Mouse (Mus musculus) kidney, postnatal 0 days (tissue): ENCODE measurements around the gene Acot7. TPM values are rescaled to one million over a fixed set of nuclear protein-coding genes. Genes with fewer than 3 reads are reported as not detected.

Experiments
- ATAC-seq: fragments of 200-750 bp; cut with Nextera tagmentation; replicated peaks from 2 replicates; pipeline ENCODE4 v1.8.0; 2017; ENCODE audit warnings: low read depth, moderate number of reproducible peaks, moderate TSS enrichment, moderate library complexity; ENCODE audit not compliant: low FRiP score
- DNase-seq: peaks from one replicate; pipeline ENCODE4 v3.0.0-alpha.2; 2016; ENCODE audit warnings: low spot score
- H3K27ac ChIP-seq: fragments of 300-500 bp; sonication (generic); 2 replicates; pipeline ENCODE4 v1.5.1; 2014; ENCODE audit warnings: mild to moderate bottlenecking
- H3K27me3 ChIP-seq: fragments of 300-500 bp; sonication (generic); 2 replicates; pipeline ENCODE4 v1.6.1; 2014; ENCODE audit warnings: low read length, mixed read lengths; ENCODE audit not compliant: insufficient read depth
- H3K36me3 ChIP-seq: fragments of 300-500 bp; sonication (generic); 2 replicates; pipeline ENCODE4 v1.6.1; 2014; ENCODE audit warnings: low read length, mixed read lengths; ENCODE audit not compliant: insufficient read depth
- H3K4me1 ChIP-seq: fragments of 300-500 bp; sonication (generic); replicated peaks from 2 replicates; pipeline ENCODE4 v1.6.1; 2014; ENCODE audit warnings: antibody characterized with exemption, low read length, mixed read lengths; ENCODE audit not compliant: insufficient read depth
- H3K4me2 ChIP-seq: fragments of 300-500 bp; sonication (generic); 2 replicates; pipeline ENCODE4 v1.6.1; 2014; ENCODE audit warnings: mild to moderate bottlenecking, low read length, moderate library complexity, mixed read lengths
- H3K4me3 ChIP-seq: fragments of 300-500 bp; sonication (generic); replicated peaks from 2 replicates; pipeline ENCODE4 v1.5.1; 2014; ENCODE audit warnings: low read depth, low read length
- H3K9ac ChIP-seq: fragments of 300-500 bp; sonication (generic); 2 replicates; pipeline ENCODE4 v1.6.1; 2014; ENCODE audit warnings: low read depth, low read length
- H3K9me3 ChIP-seq: fragments of 300-500 bp; sonication (generic); replicated peaks from 2 replicates; pipeline ENCODE4 v1.6.1; 2016; ENCODE audit warnings: low read length, inconsistent platforms, mixed read lengths
- CTCF ChIP-seq: IDR thresholded peaks from 2 replicates; pipeline ENCODE4 v1.5.1; 2016; ENCODE audit warnings: antibody characterized with exemption, low read depth, mild to moderate bottlenecking, moderate library complexity
- WGBS: fragments of 180-500 bp; shearing (Covaris S2); extraction: QIAGEN DNeasy Blood & Tissue Kit; methylation state at CpG from one replicate; pipeline ENCODE4 v1.1.7; 2014; 5-methylcytosine and 5-hydroxymethylcytosine counted together
- polyA plus RNA-seq: library from polyadenylated mRNA; unstranded; fragments of >200 nt; fragmentation: Nextera tagmentation; extraction: Ambion mirVana; gene quantifications from 2 replicates; pipeline ENCODE4 v1.2.1, GENCODE M21; 2015

Gene Acot7
- polyA plus RNA-seq, 1 experiment from 2014 or later: 56.4 TPM

- H3K36me3 ChIP-seq: no peaks in the 10 kb centered on the region
- no peaks in the 10 kb centered on the region for H3K9me3 ChIP-seq
- WGBS: 2% methylated on average over 35 of the region's 35 CpGs
- peaks cover 43% of the 10 kb centered on the region for H3K27me3 ChIP-seq
- DNase-seq (no peak), ATAC-seq (no peak)
- H3K9ac ChIP-seq: peak within 1 kb of the TSS; percentile 42; the same call in 1 of the 2 replicates
- TF ChIP-seq CTCF: no peak
- H3K27ac ChIP-seq: no peak within 1 kb of the TSS
- peak within 1 kb of the TSS; percentile 20; the same call in 1 of the 2 replicates for H3K4me3 ChIP-seq
- peaks cover 14% of the 10 kb centered on the region for H3K4me1 ChIP-seq
- peak within 1 kb of the TSS; percentile 46 for H3K4me2 ChIP-seq
Observed at GRCm38 (mm10) chr4:152158585-152159284, 19.2 kb upstream of the Acot7 start, which contains the start of gene Hes2. TSS of gene Hes2 (plus strand) at chr4:152158867.

- whole genome bisulfite sequencing: 2% methylated on average over 19 of the region's 19 CpGs
- H3K27me3 ChIP-seq: peaks cover 43% of the 10 kb centered on the region
- TF ChIP-seq CTCF: no peak
- ATAC-seq (no peak), DNase-seq (no peak)
- H3K4me1 ChIP-seq: peaks cover 11% of the 10 kb centered on the region
- peak overlapping the region; percentile 13; the same call in 1 of the 2 replicates for H3K4me3 ChIP-seq
- H3K9ac ChIP-seq: no peak overlapping the region
- H3K27ac ChIP-seq: no peak overlapping the region
- H3K4me2 ChIP-seq: peak overlapping the region; percentile 46
- H3K36me3 ChIP-seq: no peaks in the 10 kb centered on the region
- no peaks in the 10 kb centered on the region for H3K9me3 ChIP-seq
Observed at GRCm38 (mm10) chr4:152159285-152159678, 18.7 kb upstream of the Acot7 start.

GRCm38 (mm10) chr4:152160748-152161147 lies 17.2 kb upstream of the Acot7 start:
- H3K4me1 ChIP-seq: peaks cover 11% of the 10 kb centered on the region
- H3K4me3 ChIP-seq: no peak overlapping the region
- H3K9ac ChIP-seq: no peak overlapping the region
- no peaks in the 10 kb centered on the region for H3K36me3 ChIP-seq
- H3K9me3 ChIP-seq: no peaks in the 10 kb centered on the region
- no peak for TF ChIP-seq CTCF
- peaks cover 43% of the 10 kb centered on the region for H3K27me3 ChIP-seq
- H3K27ac ChIP-seq: no peak overlapping the region
- WGBS: 30% methylated on average over 4 of the region's 4 CpGs
- peak; percentile 68 for ATAC-seq
- no peak overlapping the region for H3K4me2 ChIP-seq
- DNase-seq: no peak

GRCm38 (mm10) chr4:152161601-152162000 lies 16.3 kb upstream of the Acot7 start:
- H3K27ac ChIP-seq: no peak overlapping the region
- TF ChIP-seq CTCF: no peak
- H3K36me3 ChIP-seq: no peaks in the 10 kb centered on the region
- peaks cover 43% of the 10 kb centered on the region for H3K27me3 ChIP-seq
- no peak for DNase-seq
- no peak overlapping the region for H3K9ac ChIP-seq
- no peak overlapping the region for H3K4me2 ChIP-seq
- H3K9me3 ChIP-seq: no peaks in the 10 kb centered on the region
- no peak overlapping the region for H3K4me3 ChIP-seq
- 59% methylated on average over 6 of the region's 6 CpGs for WGBS
- peaks cover 11% of the 10 kb centered on the region for H3K4me1 ChIP-seq
- ATAC-seq: peak; percentile 67

- Histone ChIP-seq H3K4me2 (no peak overlapping the region), H3K36me3 (no peaks in the 10 kb centered on the region), H3K27ac (no peak overlapping the region), H3K4me1 (peaks cover 11% of the 10 kb centered on the region), H3K4me3 (no peak overlapping the region), H3K27me3 (peaks cover 37% of the 10 kb centered on the region), H3K9me3 (no peaks in the 10 kb centered on the region), H3K9ac (no peak overlapping the region)
- TF ChIP-seq CTCF: no peak
- WGBS: 76% methylated on average over 2 of the region's 2 CpGs
- no peak for DNase-seq
- ATAC-seq: no peak
Observed at GRCm38 (mm10) chr4:152162748-152163147, 15.2 kb upstream of the Acot7 start.

- Histone ChIP-seq H3K4me1 (no peaks in the 10 kb centered on the region), H3K4me2 (peak overlapping the region; percentile 5; the same call in 1 of the 2 replicates), H3K27ac (no peak overlapping the region), H3K4me3 (no peak overlapping the region), H3K36me3 (no peaks in the 10 kb centered on the region), H3K27me3 (peaks cover 13% of the 10 kb centered on the region), H3K9me3 (no peaks in the 10 kb centered on the region), H3K9ac (no peak overlapping the region)
- TF ChIP-seq CTCF: peak; percentile 95
- peak; percentile 70 for DNase-seq
- no peak for ATAC-seq
- 16% methylated on average over 22 of the region's 22 CpGs for WGBS
Observed at GRCm38 (mm10) chr4:152165036-152165931, 12.7 kb upstream of the Acot7 start.
